Mouse (Mus musculus) lung, postnatal 0 days (tissue): Measurements from ENCODE around the gene Irak1bp1.

ENCODE experiments used
- CTCF ChIP-seq: IDR thresholded peaks from 2 replicates; pipeline ENCODE4 v1.5.1; 2016; ENCODE audit warnings: antibody characterized with exemption, mild to moderate bottlenecking
- EP300 ChIP-seq: IDR thresholded peaks from 2 replicates; pipeline ENCODE4 v1.6.1; 2016; ENCODE audit warnings: antibody characterized with exemption, mild to moderate bottlenecking, control low read depth

DNA sequence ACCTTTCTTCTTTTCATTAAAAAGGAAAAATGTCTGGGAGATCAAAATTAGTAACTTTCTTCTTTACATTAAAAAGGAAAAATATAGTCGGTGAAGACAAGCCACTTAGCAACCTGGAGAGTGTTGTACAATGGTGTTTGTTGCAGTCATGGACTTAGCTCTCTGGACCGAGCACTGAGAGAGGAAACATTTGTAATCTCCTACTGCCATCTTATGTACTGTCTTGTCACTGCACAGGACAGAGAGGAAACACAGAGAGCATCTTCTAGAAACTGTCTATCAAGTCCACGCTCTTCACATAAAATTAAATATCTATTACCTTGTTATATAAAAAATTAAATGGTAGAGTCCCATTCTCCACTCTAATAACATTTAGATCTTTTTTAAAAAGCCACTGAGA is 14.8 kb upstream of the Irak1bp1 start:
- TF ChIP-seq EP300 (no peak), CTCF (peak; percentile 67)
